Mouse (Mus musculus) urinary bladder, postnatal 14 days (tissue): ENCODE measurements at regions not wholly inside any gene's neighbourhood (a gene's known extent, or its start where the extent isn't known, plus 50 kb on each side); places are given as distances from the start of the nearest gene placed in this dataset.

Experiments used
- DNase-seq: peaks from one replicate; pipeline ENCODE4 v3.0.0; 2021; ENCODE audit warnings: low spot score

- DNase-seq, result no peak
Observed at GRCm38 (mm10) chr1:88809756-88810155, 107.7 kb upstream of the Arl4c start.

DNA sequence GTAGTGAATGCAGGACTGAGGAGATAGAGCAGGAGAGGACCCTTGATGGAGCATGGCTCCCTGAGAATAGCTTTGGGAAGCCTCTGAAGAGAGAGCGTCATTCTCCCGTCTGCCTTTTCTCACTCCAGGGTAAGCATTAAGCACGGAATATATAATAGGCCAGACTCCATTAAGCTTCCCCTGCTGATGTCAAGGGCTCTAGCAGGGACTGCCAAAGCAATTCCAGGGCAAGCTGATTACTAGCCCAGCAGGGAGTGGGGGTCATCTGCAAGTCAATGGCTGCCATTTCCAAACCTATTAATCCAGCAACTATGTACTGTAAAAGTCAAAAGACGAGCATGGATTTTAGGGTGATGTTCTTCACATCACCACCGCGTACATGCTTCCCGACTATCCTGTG lies 111.2 kb upstream of the Arl4c start:
- no peak for DNase-seq

GRCm38 (mm10) chr1:88816376-88816945 lies 114.4 kb upstream of the Arl4c start:
- no peak for DNase-seq

- DNase-seq, result no peak
Observed at GRCm38 (mm10) chr1:88825215-88825614, 123.2 kb upstream of the Arl4c start.

DNA sequence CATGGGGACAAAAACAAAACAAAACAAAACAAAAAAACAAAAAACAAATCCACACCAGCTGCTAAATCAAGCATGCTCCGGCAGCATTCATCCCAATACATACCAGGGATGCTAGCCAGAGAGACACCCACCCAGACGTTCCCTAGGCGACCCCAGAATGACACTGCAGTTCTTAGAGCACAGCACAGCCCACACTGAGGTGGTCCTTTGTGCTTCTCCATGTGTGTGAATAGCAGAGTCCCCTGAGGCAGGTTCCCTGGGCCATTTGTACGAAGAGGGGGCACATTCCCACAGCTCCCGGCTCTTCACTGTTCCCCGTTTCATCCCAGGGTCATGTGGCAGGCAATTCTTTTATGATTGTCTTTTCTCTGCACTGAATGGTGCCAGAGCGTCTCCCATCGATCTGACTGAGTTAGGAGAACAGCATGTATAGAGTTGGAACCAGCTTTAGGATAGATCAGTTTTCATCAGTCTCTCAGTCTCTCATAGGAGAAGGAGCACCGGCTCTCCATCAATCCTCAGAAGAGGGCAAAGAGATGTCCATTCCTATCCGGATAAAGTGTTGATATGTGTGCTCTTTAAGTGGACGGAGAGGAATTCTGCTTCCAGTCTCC lies 136.7 kb upstream of the Arl4c start:
- no peak for DNase-seq

- no peak for DNase-seq
Observed at GRCm38 (mm10) chr1:88839407-88839976, 137.5 kb upstream of the Arl4c start.

- no peak for DNase-seq
Observed at GRCm38 (mm10) chr1:88839977-88840628, 138.1 kb upstream of the Arl4c start.

DNA sequence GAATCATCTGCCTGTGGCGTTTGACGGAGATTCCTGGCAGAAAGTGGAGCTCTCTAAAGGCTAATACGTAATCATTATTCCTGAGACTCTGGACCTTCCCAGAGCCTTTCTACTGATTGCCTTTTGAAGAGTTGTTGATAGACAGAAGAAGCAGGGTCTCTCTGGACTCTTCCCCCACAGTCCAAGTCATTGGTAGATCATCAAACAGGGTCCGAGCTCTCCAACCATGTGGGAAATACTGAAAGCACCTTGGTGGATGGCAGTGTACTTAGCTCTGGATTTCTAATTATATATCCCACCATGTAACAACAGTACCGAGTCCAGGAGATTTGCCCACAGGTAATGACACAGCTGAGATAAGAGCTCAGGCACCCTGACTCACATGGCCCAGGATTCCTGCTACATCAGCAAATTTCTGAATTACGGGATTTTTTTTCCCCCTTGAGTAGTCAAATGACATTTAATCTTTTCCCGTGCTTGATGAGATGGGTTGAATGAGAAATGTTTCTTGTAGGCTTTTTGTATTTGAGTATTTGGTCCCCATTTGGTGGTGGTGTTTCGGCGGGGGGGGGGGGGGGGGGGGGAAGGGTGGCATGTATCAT lies 139.1 kb upstream of the Arl4c start:
- no peak for DNase-seq

DNA sequence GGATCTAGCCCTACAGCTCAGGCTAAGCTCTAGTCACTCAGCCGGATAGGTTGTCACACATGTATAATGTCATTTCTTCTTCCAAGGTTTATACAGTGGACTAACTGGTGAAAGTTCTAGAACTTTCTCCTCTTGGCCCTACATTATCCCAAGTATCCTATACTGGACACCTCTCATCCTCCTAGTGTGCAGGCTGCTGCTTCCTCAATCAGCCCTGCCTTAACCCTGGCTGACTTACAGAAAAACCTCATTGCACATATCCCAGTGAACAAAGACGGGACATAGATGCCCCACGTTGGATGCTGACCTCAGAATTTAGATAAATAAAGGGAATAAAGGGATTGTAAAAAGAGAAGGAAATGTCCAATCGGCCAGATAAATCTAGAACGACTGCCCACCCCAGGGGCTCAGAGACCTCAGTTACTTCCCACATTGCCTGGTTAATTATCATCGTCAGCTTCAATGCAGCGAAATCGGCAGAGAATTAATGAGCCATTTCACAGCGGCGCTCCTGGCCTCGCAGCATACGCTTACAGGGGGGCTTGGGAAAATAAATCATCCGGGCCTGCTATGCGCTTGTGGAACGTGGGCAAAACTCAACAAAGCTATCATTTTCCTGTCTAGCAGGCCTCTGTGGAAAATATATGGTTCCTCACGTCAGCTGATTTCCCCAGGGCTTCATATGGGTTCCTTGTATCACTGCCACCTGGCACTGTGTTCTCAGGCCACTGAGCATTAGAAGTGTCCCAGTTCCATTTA lies 145.5 kb upstream of the Arl4c start:
- no peak for DNase-seq

GRCm38 (mm10) chr1:88848246-88848645 lies 146.2 kb upstream of the Arl4c start:
- DNase-seq, result no peak

- no peak for DNase-seq
Observed at GRCm38 (mm10) chr1:88849421-88849820, 147.4 kb upstream of the Arl4c start.

GRCm38 (mm10) chr1:88851931-88852330 lies 149.9 kb upstream of the Arl4c start:
- no peak for DNase-seq

GRCm38 (mm10) chr1:88860871-88861589 lies 159.0 kb upstream of the Arl4c start:
- DNase-seq, result no peak

DNA sequence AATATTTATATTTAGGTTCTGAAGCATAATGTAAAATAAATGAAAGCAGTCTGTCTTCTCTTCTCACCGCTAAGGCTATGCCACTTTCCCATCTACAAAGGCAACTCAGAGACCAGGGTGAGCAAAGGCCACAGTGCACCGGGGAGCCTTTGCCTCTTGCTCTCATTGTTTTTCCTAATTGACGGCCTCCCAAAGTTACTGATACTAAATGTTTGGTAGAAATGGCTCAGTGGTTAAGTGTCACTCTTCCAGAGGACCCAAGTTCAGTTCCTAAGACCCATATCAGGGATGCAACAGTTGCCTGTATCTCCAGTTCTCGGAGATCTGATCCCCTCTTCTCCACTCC lies 159.5 kb upstream of the Arl4c start:
- no peak for DNase-seq

DNA sequence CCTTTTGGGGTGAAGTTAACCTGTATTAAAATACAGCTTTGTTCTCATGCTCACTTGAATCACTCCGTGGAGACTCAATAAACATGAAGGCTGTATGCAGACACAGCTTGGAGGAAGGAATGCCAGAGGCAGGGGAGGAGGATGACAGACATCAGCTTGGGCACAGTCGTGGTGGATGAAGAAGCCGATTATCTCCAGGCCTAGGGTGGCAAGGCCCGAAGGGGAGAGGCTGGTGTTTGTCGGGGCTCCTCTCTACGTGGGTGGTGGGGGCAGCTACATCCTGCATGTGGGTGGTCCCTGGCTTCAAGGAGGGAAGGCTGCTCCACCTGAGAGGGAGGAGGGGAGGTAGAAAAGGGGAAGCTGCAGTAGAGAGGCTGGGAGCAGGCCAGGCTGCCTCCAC lies 163.4 kb upstream of the Arl4c start:
- no peak for DNase-seq

GRCm38 (mm10) chr1:88866571-88866970 lies 164.6 kb upstream of the Arl4c start:
- no peak for DNase-seq

DNA sequence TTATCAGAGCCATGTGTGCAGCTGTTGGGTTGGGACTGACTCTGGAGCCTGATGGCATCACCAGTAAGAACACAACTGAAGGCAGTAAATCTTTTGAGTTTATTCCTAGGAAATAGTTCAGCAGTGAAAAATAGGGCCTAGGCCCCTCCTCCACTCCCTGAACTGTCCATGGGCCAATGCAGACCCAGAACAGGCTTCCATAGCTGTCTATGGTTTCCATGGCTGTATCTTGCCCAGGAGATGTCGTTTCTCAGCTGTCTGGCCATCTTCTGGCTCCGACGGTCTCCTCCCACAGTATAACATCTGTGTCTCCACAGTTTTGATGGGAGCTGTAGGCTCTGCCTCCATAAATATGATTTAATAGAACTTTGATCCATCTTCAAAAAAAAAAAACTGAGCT lies 165.1 kb upstream of the Arl4c start:
- DNase-seq, result no peak

- DNase-seq, result no peak
Observed at GRCm38 (mm10) chr1:88869885-88870284, 167.9 kb upstream of the Arl4c start.

- DNase-seq, result no peak
Observed at GRCm38 (mm10) chr1:88875356-88875755, 173.3 kb upstream of the Arl4c start.

GRCm38 (mm10) chr1:88877441-88877840 lies 175.4 kb upstream of the Arl4c start:
- DNase-seq, result no peak

DNA sequence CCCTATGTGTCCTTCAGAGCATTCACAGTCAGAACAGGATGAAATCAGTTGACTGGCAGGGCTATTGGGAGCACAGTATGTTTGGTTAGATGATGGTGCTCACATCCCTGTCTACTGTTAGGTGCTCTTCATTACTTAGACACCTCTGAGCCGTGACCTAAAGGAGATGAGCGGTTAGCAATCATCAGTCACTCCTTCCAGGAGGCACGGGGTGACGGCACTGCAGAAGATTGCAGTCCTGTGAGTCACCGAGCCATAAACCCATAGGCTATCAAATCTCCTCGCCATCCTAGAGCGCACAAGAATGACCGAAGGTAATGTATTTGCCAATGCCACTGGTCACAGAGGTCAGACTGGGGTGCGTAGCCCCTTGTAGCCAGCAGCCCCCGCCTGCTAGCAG lies 176.8 kb upstream of the Arl4c start:
- no peak for DNase-seq

GRCm38 (mm10) chr1:88879367-88879766 lies 177.3 kb upstream of the Arl4c start:
- no peak for DNase-seq
